Mouse (Mus musculus) intestine, embryonic 14.5 days (tissue): ENCODE results near the gene Scyl3. TPM values are rescaled to one million over a fixed set of nuclear protein-coding genes. Genes with fewer than 3 reads are reported as not detected.

ENCODE experiments used
- polyA plus RNA-seq: library from polyadenylated mRNA; unstranded; fragments of >200 nt; fragmentation: Nextera tagmentation; extraction: Ambion mirVana; gene quantifications from 2 replicates; pipeline ENCODE4 v1.2.1, GENCODE M21; 2014

Gene Scyl3
- polyA plus RNA-seq, 1 experiment from 2014 or later: 15.7 TPM

Other genes with a start within 250 kb of the Scyl3 start
- gene Mettl11b, start 203.9 kb upstream of the Scyl3 start, polyA plus RNA-seq: not detected in 2 replicates
- 32.4 and 38.4 TPM in 2 replicates for gene Kifap3, start 149.5 kb upstream of the Scyl3 start, polyA plus RNA-seq
- gene BC055324, start 65.7 kb downstream of the Scyl3 start, polyA plus RNA-seq: 20.7 and 22.6 TPM in 2 replicates
- gene Mettl18, start 65.8 kb downstream of the Scyl3 start, polyA plus RNA-seq: 7.5 and 8.7 TPM in 2 replicates
- not detected in 2 replicates for gene Sele, start 119.1 kb downstream of the Scyl3 start, polyA plus RNA-seq
- 0.19 and 0.26 TPM in 2 replicates for gene Sell, start 132.9 kb downstream of the Scyl3 start, polyA plus RNA-seq
- gene Selp, start 186.2 kb downstream of the Scyl3 start, polyA plus RNA-seq: 0.22 TPM in 1 of 2 replicates, not detected in the other
- gene F5, start 222.7 kb downstream of the Scyl3 start, polyA plus RNA-seq: 0.58 and 0.60 TPM in 2 replicates